Mouse (Mus musculus) layer of hippocampus, adult 9-11 months (tissue): ENCODE data around the gene Cdv3.
A peak's percentile ranks its signal among the peaks of the same experiment; 100 is the strongest.
"Not testable (repeated sequence)": the region's sequence is repeated elsewhere in the genome, so short reads cannot be mapped to it uniquely, and the experiment has no call there.

Source experiments
- DNase-seq: peaks from one replicate; pipeline ENCODE4 v3.0.0; 2022

Cdv3 gene

DNA sequence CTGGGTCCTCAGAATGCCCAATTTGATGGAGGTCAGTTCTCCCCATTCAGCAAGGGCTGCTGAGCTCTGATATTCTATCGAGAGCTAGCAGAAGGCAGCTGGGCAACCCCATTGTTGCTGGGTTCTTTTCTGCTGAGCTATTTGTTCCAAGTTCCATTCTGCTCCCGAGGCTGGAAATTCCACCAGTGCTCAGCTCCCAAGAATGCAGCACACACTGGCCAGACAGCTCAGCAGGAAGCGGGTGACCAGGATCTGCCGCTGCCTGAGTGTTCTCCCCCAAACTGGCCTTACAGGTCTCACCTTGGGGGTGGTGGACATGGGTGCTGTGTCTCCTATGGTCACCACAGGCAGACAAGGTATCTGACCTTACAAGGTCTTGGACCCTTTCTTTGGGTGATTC is 4.3 kb upstream of the Cdv3 start:
- DNase-seq = no peak

DNA sequence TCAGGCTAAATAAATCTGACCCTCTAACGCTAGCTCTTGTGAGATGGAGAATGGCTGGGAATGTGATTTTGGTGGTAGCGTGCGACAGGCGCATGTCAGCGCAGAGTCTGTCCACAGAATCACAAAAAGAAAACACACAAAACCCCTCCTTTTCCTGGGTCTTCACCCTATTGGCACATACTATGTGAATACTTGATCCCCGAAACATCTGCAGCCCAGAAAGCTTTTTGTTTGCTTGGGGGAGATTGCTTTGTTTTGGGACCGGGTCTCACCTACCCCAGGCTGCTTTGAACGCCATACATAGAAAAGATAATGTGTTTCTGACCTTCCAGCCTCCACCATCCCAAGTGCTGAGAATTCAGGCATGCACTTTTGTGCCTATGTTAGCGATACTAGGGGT is 716 bp upstream of the Cdv3 start:
- no peak for DNase-seq

DNA sequence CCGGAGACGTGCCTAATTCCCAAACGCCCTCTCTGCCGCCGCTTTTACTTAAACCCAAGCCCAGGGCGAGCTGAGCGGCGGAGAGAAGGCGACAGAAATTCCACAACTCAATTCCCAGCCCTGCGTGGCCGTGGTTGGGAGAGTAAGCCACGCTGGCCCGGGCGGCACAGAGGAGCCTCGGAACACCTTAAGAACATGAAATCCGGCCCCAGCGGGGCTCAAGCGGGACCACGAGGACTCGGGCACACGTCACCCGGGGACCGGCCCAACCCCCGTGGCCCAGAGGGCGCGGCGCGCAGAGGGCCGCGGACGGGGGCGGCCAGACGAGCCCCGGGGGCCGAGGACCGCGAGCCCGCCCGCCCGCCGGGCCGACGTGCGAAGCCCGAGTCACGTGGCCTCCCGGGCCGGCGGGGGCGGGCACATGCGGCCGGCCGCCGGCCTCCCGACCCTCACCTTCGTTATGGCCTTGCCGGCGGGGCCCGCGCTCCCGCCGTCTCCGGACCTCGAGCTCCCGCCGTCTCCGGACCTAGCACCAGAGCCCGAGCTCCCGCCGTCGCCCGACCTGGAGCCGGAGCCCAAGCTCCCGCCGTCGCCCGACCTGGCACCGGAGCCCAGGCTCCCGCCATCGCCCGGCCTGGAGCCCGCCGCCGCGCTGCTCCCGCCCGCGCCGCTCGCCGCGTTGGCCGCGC is 895 bp downstream of the Cdv3 start:
- DNase-seq = peak; percentile 35

DNA sequence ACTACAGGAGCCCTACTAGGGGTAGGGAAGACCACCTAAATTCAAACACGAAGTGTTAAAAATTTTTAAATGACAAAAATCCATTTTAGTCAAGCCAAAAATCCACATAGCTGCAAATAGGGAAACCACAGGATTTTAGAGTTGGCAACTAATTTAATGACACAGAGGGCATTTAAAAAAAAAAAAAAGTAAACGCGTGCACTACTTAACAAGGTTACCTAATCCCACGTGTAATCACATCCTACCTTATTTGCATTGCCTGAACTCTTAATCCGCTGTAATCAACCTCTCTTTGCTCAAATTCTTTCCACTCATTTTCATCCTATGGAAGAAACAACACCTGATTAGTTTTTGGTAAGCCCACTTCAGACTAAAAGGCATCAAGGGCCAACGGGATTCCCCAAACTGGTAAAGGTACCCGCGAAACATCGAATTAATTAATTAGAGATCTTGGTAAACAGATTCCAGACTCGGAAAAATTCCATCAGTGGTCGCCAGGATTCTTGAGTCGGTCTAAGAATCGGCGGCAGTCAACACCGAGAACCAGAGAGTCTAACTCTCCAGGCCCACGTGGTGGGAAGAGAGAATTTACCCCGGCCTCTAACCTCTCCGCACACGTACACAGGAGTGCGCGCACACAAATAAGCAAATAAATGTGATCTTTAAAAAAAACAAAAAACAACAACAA is 1.8 kb downstream of the Cdv3 start:
- DNase-seq = no peak

DNA sequence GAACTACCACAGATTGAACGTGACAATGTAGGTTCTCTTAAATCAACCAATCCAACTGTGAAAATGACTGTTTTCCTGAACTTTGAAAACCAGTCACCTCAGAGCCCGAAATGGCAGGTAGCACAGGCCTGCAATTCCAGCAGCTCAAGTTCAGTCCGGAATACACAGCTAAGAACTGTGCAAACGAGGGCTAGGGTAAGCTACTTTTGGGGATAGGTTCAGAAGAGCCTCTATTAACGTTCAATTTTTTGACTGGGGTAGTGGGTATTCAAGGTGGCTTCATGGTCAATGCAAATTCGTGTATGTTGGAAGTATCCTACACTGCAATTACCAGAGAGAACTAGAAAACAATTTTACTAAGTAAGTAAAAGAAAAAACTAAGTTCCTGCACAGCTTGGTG is 2.6 kb downstream of the Cdv3 start:
- no peak for DNase-seq

DNA sequence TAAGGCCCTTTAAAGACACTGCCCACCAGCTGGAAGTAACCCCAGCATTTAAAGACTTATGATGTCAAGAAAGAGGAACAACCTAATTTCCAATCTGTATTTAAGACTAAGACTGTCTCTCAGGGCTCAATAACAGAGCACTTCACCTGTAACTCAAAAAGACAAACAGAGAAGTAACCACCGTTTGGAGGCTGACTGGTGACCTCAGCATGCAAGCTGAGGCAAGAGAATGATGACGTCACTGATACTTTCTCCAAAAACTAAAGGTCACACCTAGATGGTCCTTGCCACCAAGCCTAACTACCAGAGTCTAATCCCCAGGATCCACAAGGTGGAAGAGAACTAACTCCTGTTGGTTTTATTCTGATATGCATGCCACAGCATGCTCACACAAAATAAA is 5.0 kb downstream of the Cdv3 start:
- DNase-seq = no peak

DNA sequence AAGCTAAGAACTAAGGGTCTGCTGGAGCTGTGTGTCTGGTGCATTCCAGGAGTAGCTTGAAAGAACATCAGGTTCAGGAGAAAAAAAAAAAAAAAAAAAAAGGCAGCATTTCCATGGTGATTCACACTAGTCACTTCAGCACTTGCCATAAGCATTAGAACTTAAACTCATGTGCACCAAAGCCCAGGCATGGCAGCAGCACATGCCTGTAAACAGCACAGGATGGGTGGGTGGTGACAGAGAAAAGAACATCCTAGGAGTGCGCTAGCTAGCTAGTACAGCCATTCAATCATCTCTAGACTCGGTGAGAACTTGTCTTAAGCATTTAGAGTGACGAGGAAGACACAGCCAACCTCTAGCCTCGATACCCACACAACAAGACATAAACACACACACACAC is 7.1 kb downstream of the Cdv3 start:
- DNase-seq = no peak

DNA sequence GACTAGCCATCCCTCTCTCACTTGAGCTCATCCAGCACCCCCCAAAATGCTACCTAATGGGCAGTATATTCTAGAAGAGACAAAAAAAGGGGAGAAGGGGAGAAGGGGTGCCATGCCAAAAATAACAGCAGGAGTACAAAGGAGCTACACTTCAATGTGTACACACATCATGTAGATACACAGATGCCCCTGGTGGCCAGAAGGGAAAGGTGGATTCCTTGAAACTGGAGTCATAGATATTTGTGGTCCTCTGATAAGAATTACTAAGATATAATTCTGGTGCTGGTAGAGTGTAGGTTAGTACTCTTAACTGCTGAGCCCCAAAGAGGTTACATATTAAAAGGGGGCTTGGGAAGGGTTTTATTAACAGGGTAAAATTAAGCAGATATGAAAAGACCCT is 7.7 kb downstream of the Cdv3 start:
- DNase-seq = no peak

DNA sequence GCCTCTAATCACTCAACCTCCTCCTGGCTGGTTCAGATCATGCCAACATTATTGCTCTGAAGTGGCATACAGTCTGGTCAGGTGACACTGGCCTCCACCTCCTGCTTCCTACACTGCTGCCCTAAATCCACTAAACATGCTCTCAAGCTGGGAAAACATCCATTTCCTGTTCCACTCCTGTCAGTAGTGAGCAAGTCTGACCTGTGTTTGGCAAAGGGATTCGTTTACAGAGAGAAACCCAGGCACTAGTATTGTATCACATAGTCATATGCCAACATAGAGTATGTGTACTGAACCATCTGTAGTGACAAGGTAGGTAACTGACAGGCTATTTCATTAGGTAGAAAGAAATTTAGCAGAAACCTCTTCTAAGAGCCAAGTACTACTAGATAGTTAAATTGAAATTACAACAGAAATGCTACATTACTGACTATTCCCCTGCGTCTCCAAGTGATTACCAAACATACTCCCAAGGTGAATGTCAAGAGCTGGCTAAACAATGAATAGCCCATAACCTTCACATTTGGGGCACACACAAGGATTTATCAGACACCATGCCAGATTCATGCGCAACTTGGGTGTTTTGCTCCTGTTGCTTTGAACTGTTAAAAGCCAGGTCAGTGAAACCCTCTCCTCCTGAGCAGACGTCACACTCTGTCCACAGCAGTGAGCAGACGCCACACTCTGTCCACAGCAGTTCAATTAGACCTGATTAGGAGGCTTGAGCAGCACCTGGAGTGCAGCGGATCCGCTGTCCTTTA is 12.0 kb downstream of the Cdv3 start:
- not testable (repeated sequence) for DNase-seq

DNA sequence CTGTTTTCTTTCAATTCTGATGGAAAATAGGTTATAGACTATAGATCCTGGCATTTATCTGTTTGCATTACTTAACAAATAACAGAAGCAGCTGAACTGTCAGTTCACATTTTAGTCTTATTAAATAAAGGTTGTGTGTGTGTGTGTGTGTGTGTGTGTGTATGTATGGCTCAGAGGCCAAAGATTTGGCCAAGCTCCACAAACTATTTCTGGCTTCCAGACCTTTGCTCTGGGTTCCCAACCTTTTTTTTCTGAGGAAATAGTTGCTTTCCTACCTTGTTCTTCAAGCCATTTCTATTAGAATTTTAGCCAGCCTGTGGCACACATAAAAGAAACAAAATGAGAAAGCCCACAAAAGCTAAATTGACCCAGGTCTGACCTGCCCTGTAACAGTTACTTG is 16.8 kb downstream of the Cdv3 start:
- no peak for DNase-seq

DNA sequence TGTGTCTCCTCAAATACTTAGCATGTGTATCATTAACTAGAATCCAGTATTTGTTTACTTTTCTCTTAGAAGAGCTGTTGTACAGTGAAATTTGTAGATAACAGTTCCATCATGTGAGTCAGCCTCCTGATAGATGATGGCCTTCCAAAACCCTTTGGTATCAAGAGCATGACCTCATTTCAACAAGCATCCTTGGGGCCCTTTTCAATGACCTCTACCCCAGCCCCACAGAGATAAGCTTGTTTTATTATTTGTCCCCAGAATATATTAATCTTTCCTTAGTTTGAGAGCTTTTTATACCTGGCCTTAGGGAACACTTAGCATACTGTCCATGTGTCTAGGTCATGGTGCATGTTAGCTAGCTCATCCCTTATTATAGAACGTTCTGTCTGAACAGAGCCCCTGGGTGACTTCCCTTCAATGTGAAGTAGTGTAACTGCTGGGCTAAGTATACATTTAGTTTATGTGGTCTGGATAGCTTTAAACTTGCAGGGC is 17.6 kb downstream of the Cdv3 start:
- DNase-seq = no peak

DNA sequence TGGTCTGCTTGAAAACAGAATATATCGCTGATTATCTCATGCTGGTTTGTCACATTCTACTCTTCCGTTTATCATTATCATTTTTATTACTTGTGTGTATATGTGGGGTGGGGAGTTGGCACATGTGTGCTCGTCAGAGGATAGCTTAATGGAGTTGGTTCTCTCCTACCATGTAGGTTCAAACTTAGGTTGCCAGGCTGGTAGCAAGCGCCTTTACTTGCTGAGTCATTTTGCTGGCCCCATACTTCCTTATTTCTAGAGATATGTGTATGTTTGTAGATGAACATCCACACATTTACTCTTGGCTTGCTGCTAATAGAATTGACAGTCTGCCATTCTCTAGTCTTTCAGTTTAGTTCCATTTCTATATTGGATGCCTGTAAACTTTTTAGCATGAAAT is 18.6 kb downstream of the Cdv3 start:
- no peak for DNase-seq

DNA sequence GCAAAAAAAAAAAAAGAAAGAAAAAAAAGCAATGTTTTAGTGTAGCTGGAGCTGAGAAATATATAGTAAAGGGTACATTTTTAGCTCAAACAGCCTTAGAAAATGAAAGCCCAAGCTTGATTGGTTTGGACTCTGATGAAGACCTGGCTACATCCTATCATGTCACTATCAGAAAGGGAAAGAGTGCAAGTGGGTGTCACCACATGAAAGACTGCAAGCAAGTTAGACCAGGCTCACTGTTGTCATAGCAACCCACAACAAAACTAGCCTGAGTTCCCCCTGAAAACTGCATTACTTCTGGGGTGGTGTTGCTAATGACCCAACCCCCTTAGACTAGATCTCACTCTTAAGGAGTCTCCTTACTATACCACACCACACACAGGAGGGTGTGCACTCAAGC is 28.7 kb downstream of the Cdv3 start:
- DNase-seq = no peak

DNA sequence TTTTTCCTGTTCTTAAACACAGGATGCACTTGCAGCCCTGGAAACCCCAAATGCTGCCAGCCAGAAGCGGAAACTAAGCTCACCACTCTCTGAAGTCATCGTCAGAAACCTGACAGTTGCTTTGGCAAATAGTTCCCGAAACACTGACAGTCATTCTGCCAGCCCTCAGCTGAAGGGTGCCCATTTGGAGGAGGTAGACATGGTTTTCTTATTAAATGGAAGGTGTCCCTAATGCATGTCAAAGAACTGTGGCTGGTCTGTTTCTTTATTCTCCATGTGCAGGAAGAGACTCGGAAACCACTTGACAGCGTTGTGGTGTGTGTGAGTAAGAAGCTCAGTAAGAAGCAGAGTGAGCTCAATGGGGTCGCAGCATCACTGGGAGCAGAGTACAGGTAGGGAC is 33.0 kb downstream of the Cdv3 start:
- no peak for DNase-seq

DNA sequence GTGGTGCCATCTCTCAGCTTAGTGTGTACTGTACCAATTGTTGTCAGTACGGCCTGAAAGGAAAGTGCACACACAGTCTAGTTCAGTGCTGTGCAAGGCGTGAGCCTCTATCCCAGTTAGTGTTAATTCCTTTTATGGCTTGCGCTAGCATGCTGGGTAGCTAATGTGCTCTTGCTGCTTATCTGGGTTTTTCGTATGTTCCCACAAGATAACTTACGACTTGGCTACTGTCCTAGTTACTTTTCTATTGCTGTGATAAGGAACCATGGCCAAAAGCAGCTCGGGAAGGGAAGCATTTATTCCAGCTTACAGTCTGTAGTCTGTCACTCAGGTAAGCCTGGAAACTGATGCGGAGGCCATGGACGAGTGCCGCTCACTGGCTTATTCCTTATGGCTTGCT is 39.2 kb downstream of the Cdv3 start:
- DNase-seq = no peak

DNA sequence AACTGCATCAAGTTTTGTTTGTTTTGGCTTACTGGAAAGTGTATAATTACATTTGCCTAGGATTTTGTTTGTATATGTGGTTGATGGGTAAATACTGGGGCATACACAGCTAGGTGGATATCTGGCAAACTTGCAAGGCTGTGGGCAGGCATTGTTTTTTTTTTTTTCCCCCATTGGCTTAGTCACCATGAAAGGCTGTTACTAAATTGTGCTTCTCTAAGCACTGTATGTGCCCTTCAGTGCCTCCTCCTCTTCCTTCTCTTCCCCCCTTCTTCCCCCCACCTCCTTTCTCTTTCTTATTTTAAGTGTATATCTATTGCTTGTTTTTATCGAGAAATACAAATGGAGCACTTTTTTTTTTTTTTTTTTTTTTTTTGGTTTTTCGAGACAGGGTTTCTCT is 41.0 kb downstream of the Cdv3 start:
- no peak for DNase-seq

DNA sequence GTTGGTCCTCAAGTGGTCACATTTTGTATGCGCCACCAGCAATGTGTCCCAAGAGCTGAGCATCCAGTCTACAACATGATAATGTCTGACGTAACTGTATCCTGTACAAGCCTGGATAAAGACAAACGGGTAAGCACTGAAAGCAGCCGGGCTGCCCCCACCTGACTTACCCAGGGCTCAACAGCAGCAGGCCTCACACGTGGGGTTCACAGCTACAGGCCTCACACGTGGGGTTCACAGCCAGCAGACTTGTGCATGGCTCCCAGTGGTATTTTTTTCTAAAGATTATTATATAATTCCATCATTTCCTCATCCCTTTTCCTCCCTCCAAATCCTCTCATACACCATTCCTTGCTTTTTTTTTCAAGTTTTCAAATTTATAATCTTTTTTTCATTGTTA is 55.8 kb downstream of the Cdv3 start:
- DNase-seq = no peak

DNA sequence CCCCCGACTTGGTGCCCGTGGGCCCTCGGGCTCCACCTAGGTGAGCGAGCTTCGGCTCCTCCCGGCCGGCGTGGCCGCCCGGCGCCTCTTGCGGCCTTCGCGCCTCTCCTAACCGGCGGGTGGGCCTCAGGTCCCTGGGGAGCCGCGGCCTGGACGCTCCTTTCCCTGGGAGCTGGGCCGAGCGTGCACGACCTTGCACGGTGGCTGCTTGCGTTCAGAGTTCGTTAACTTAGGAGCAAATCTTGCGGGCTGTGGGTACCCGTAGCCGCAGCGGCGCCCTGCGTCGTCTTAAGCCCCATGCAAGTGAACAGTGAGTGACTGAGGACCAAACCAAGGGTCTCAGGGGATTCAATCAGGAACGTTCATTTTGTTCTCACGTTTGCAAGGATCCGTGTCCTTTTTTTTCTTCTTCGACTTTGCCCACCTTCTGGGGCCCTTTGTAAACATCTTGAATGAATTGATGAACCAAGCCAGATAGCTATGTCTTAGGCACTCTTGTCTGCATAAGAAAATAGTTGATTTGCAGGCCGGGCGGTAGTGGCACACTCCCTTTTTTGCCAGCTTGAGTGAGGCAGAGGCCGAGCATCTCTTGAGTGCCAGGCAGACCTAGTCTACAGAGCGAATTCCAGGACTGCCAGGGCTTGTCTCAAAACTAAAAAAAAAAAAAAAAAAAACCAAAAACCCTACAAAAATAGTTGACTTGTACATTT is 60.2 kb downstream of the Cdv3 start:
- no peak for DNase-seq

DNA sequence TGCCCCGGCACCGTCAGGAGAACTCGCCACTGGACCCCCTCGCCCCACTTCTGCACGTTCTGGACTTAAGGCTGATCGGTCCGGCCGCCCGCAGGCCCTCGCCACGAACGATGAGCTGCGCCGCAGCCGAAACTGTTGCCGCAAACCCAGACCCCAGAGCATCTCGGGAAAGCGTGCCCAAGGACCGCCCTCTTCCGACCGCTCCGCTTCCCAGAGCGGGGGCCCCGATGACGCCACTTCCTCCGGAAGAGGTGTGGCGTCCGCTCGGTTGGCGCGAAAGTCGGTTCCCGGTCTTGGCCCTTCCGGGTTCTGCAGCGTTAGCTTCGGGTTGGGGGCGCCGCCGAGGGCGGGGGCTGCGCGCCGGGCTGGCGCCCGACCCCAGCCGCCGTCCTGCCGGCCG is 60.7 kb downstream of the Cdv3 start, which contains the start of the genes 1300017J02Rik and Topbp1:
Gene 1300017J02Rik (minus strand): TSS at position 156 of the 400 bp plus-strand sequence.
Gene Topbp1 (plus strand): TSS at position 289 of the 400 bp plus-strand sequence.
- DNase-seq = peak; percentile 90
